Mouse (Mus musculus) limb, embryonic 14.5 days (tissue): ENCODE data around the gene Rab3il1. TPM values are rescaled to one million over a fixed set of nuclear protein-coding genes. Genes with fewer than 3 reads are reported as not detected.

Experiments
- ATAC-seq: fragments of 200-750 bp; cut with Nextera tagmentation; 2 replicates; pipeline ENCODE4 v1.8.0; 2017; ENCODE audit warnings: low read depth, moderate number of reproducible peaks, moderate TSS enrichment; ENCODE audit not compliant: low FRiP score
- DNase-seq: peaks from one replicate; pipeline ENCODE4 v3.0.0-alpha.2; 2015; ENCODE audit warnings: low spot score
- H3K27ac ChIP-seq: fragments of 300-500 bp; sonication (generic); replicated peaks from 2 replicates; pipeline ENCODE4 v1.5.1; 2014; ENCODE audit warnings: low read depth, mild to moderate bottlenecking, low read length, moderate library complexity, mixed read lengths
- H3K27me3 ChIP-seq: fragments of 300-500 bp; sonication (generic); 2 replicates; pipeline ENCODE4 v1.6.1; 2014; ENCODE audit warnings: low read length, mixed read lengths; ENCODE audit not compliant: control insufficient read depth, insufficient read depth
- H3K36me3 ChIP-seq: fragments of 300-500 bp; sonication (generic); 2 replicates; pipeline ENCODE4 v1.6.1; 2014; ENCODE audit warnings: mild to moderate bottlenecking, low read length, moderate library complexity, mixed read lengths; ENCODE audit not compliant: control insufficient read depth, insufficient read depth
- H3K4me1 ChIP-seq: fragments of 300-500 bp; sonication (generic); 2 replicates; pipeline ENCODE4 v1.6.1; 2014; ENCODE audit warnings: antibody characterized with exemption, low read length, mixed read lengths; ENCODE audit not compliant: control insufficient read depth, insufficient read depth
- H3K4me2 ChIP-seq: fragments of 300-500 bp; sonication (generic); replicated peaks from 2 replicates; pipeline ENCODE4 v1.6.1; 2014; ENCODE audit warnings: low read depth, mild to moderate bottlenecking, low read length, moderate library complexity; ENCODE audit not compliant: severe bottlenecking
- H3K4me3 ChIP-seq: fragments of 300-500 bp; sonication (generic); replicated peaks from 2 replicates; pipeline ENCODE4 v1.5.1; 2014; ENCODE audit warnings: low read length
- H3K9ac ChIP-seq: fragments of 300-500 bp; sonication (generic); 2 replicates; pipeline ENCODE4 v1.6.1; 2014; ENCODE audit warnings: mild to moderate bottlenecking, low read depth, low read length, moderate library complexity; ENCODE audit not compliant: severe bottlenecking
- H3K9me3 ChIP-seq: fragments of 300-500 bp; sonication (generic); 2 replicates; pipeline ENCODE4 v1.6.1; 2016; ENCODE audit warnings: low read length; ENCODE audit not compliant: control insufficient read depth
- POLR2A ChIP-seq: fragments of 200-500 bp; IDR thresholded peaks from 2 replicates; pipeline ENCODE4 v1.8.0; 2012; ENCODE audit warnings: inconsistent platforms, mild to moderate bottlenecking, moderate library complexity, borderline replicate concordance; ENCODE audit not compliant: insufficient read depth, insufficient read length; ENCODE audit errors: extremely low read depth
- WGBS: fragments of 180-500 bp; shearing (Covaris S2); extraction: QIAGEN DNeasy Blood & Tissue Kit; methylation state at CpG from one replicate; pipeline ENCODE4 v1.1.7; 2014; 5-methylcytosine and 5-hydroxymethylcytosine counted together
- polyA plus RNA-seq, 2 experiments: library from polyadenylated mRNA; depleted of rRNA in 1 of 2; stranded (reverse) in 1 of 2; unstranded in 1 of 2; fragments of >200 nt; fragmentation: Nextera tagmentation in 1 of 2; extraction: Ambion mirVana in 1 of 2; gene quantifications; 2 replicates each; pipeline versions ENCODE4 v1.2.1 to v1.2.3; 2012 to 2014

Gene Rab3il1
- polyA plus RNA-seq, 2 experiments, result 36.1 to 43.9 TPM

DNA sequence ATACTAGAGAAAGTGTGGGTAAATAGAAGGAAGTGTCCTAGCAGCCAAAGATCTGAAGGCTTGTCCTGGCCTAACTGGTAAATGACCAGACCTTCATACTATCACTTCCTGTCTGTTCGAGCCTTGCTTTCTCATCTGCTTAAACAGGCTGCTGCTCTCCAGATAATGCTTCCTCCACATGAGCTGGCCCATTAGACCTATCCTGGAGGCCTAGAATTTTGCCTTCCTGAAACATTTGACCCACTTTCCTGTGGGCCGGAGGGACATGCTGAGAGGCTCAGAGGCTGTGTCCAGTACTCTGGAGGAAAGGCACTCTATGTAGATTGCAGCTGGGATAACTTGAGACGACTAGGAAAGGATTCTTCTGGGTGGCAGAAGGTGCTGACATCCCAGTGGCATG lies 80.6 kb downstream of the Rab3il1 start:
- 81% methylated on average over 3 of the region's 3 CpGs for WGBS
- ATAC-seq, result no peak
- no peak overlapping the region for H3K27ac ChIP-seq
- no peak overlapping the region for H3K4me3 ChIP-seq
- H3K36me3 ChIP-seq, result peaks cover 90% of the 10 kb centered on the region
- no peak overlapping the region for H3K4me2 ChIP-seq
- H3K4me1 ChIP-seq, result peaks cover 3% of the 10 kb centered on the region; the same call in 1 of the 2 replicates
- H3K27me3 ChIP-seq, result no peaks in the 10 kb centered on the region
- H3K9ac ChIP-seq, result no peak overlapping the region
- no peak for DNase-seq
- no peak for TF ChIP-seq POLR2A
- H3K9me3 ChIP-seq, result no peaks in the 10 kb centered on the region

DNA sequence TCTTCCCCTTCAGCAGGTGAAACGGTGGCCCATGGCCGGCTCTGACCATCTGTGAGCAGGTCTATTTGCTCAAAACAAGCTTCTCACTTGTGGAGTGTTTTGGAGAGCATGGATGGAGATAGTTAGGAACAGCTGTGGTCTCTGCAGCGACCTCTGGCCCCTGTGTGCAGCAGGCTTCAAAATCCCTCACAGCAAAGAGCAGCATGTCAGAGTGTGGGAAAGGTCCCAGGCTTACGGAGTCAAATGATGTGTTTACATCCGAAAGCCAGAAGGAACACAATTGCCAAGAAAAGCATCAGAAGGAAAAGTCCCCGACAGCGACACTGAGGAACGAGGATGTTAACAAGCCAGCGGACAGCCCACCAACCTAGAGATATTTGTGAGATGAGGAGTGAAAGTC lies 84.0 kb downstream of the Rab3il1 start:
- H3K9me3 ChIP-seq, result no peaks in the 10 kb centered on the region
- H3K27ac ChIP-seq, result no peak overlapping the region
- peaks cover 90% of the 10 kb centered on the region for H3K36me3 ChIP-seq
- DNase-seq, result no peak
- TF ChIP-seq POLR2A, result no peak
- no peak for ATAC-seq
- no peak overlapping the region for H3K4me2 ChIP-seq
- H3K4me1 ChIP-seq, result no peaks in the 10 kb centered on the region
- 89% methylated on average over 9 of the region's 9 CpGs for WGBS
- no peak overlapping the region for H3K4me3 ChIP-seq
- H3K9ac ChIP-seq, result no peak overlapping the region
- no peaks in the 10 kb centered on the region for H3K27me3 ChIP-seq

DNA sequence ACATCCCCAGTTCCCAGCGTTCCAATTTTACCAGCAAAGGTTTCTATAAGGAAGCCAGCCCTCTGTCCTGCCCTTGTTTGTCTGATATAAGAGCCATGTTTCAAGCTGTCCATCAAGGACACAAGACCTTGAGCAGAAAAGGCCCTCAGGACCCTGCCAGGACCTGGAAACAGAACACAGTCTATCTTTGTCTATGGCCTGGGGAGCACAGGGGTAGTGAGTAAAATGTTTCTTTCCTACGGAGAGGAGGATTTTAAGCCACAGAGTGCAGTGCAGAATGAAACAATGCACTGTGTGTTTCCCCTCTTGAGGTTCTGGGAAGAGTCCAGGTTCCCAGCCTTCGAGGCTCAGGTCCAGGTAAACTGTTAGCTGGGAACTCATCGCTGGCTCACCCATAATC lies 85.5 kb downstream of the Rab3il1 start:
- Histone ChIP-seq H3K27me3 (no peaks in the 10 kb centered on the region), H3K4me2 (no peak overlapping the region), H3K36me3 (peaks cover 88% of the 10 kb centered on the region), H3K4me3 (no peak overlapping the region), H3K4me1 (no peaks in the 10 kb centered on the region), H3K9me3 (no peaks in the 10 kb centered on the region), H3K27ac (no peak overlapping the region), H3K9ac (no peak overlapping the region)
- 88% methylated on average over 4 of the region's 4 CpGs for WGBS
- no peak for TF ChIP-seq POLR2A
- DNase-seq (no peak), ATAC-seq (no peak)

Other genes starting within 250 kb of the Rab3il1 start
- gene Scgb2a2, start 154.1 kb upstream of the Rab3il1 start, polyA plus RNA-seq (2012; rRNA removed), result not detected in 2 replicates
- not detected in 2 replicates for gene Scgb2a2, start 154.1 kb upstream of the Rab3il1 start, polyA plus RNA-seq (2014; fragmentation: Nextera tagmentation; extraction: Ambion mirVana)
- gene Incenp, start 102.1 kb upstream of the Rab3il1 start, polyA plus RNA-seq (2012; rRNA removed), result 52.7 and 60.2 TPM in 2 replicates
- gene Incenp, start 102.1 kb upstream of the Rab3il1 start, polyA plus RNA-seq (2014; fragmentation: Nextera tagmentation; extraction: Ambion mirVana), result 69.1 and 82.9 TPM in 2 replicates
- 663 and 670 TPM in 2 replicates for gene Fth1, start 21.1 kb upstream of the Rab3il1 start, polyA plus RNA-seq (2012; rRNA removed)
- gene Fth1, start 21.1 kb upstream of the Rab3il1 start, polyA plus RNA-seq (2014; fragmentation: Nextera tagmentation; extraction: Ambion mirVana), result 1,538 and 1,580 TPM in 2 replicates
- 1.5 and 1.7 TPM in 2 replicates for gene Best1, start within 50 bp of the Rab3il1 start, polyA plus RNA-seq (2012; rRNA removed)
- gene Best1, start within 50 bp of the Rab3il1 start, polyA plus RNA-seq (2014; fragmentation: Nextera tagmentation; extraction: Ambion mirVana), result 1.5 and 1.9 TPM in 2 replicates
- 40.8 and 57.7 TPM in 2 replicates for gene Fads3, start 39.9 kb downstream of the Rab3il1 start, polyA plus RNA-seq (2012; rRNA removed)
- 10.6 and 11.5 TPM in 2 replicates for gene Fads3, start 39.9 kb downstream of the Rab3il1 start, polyA plus RNA-seq (2014; fragmentation: Nextera tagmentation; extraction: Ambion mirVana)
- 80.3 and 99.0 TPM in 2 replicates for gene Fads2, start 100.1 kb downstream of the Rab3il1 start, polyA plus RNA-seq (2012; rRNA removed)
- gene Fads2, start 100.1 kb downstream of the Rab3il1 start, polyA plus RNA-seq (2014; fragmentation: Nextera tagmentation; extraction: Ambion mirVana), result 26.4 and 30.9 TPM in 2 replicates
- gene Fads1, start 181.2 kb downstream of the Rab3il1 start, polyA plus RNA-seq (2012; rRNA removed), result 87.3 and 116 TPM in 2 replicates
- gene Fads1, start 181.2 kb downstream of the Rab3il1 start, polyA plus RNA-seq (2014; fragmentation: Nextera tagmentation; extraction: Ambion mirVana), result 81.1 and 81.3 TPM in 2 replicates
- gene Tmem258, start 202.3 kb downstream of the Rab3il1 start, polyA plus RNA-seq (2012; rRNA removed), result 178 and 186 TPM in 2 replicates
- gene Tmem258, start 202.3 kb downstream of the Rab3il1 start, polyA plus RNA-seq (2014; fragmentation: Nextera tagmentation; extraction: Ambion mirVana), result 484 and 516 TPM in 2 replicates
- gene Fen1, start 202.5 kb downstream of the Rab3il1 start, polyA plus RNA-seq (2012; rRNA removed), result 37.3 and 40.8 TPM in 2 replicates
- 58.2 and 61.2 TPM in 2 replicates for gene Fen1, start 202.5 kb downstream of the Rab3il1 start, polyA plus RNA-seq (2014; fragmentation: Nextera tagmentation; extraction: Ambion mirVana)
- gene Myrf, start 239.1 kb downstream of the Rab3il1 start, polyA plus RNA-seq (2012; rRNA removed), result 4.4 and 7.0 TPM in 2 replicates
- gene Myrf, start 239.1 kb downstream of the Rab3il1 start, polyA plus RNA-seq (2014; fragmentation: Nextera tagmentation; extraction: Ambion mirVana), result 1.1 and 1.4 TPM in 2 replicates